Mouse (Mus musculus) T-helper 2 cell (primary cell): ENCODE data around the gene Crk.

Experiments
- in situ Hi-C: fragments of 300-600 bp; cut with MboI, MseI; formaldehyde crosslinking; loops from one replicate; pipeline ENCODE4 v1.15.1; 2025; ENCODE audit warnings: high pct_unique_total_duplicates

Crk gene

GRCm38 (mm10) chr11:75678747-75679438, at the start of gene Crk:
Gene Crk (plus strand): TSS chr11:75679259.
- in situ Hi-C loops, result no loop called here

GRCm38 (mm10) chr11:75630098-75630497, 49.0 kb upstream of the Crk start:
- in situ Hi-C loops, result no loop called here

DNA sequence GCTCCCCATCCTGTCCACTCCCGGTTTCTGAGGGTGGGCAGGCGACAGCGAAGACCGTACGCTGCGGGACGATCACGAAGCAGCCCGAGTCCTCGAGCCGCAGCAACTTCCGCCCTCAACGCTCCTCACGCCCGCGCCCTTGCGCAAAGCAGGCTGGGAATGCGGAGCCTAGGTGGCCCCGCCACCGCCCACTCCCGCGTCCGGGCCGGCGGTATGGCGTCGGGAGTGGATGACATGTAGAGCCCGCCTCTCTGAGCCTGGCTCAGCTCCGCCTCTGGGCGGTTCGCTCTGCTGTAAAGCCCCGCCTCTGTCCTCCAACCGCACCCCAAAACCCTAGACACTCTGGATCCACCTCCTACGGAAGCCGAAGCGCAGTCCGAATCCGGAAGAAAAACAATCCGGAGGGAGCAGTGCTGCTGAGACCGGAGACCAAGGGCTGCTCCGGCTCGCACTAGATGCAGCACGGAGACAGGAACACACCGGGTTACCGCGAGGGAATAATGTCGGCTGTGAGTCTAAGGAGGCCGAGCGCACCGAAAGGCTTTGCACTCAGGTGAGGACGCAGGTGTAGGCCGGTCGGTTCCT, 48.3 kb upstream of the Crk start, which contains the start of gene Inpp5k:
TSS of gene Inpp5k (plus strand) at position 344 of the 585 bp plus-strand sequence.
- in situ Hi-C loops, result no loop called here

GRCm38 (mm10) chr11:75631561-75632225, 47.4 kb upstream of the Crk start:
- in situ Hi-C loops, result no loop called here

DNA sequence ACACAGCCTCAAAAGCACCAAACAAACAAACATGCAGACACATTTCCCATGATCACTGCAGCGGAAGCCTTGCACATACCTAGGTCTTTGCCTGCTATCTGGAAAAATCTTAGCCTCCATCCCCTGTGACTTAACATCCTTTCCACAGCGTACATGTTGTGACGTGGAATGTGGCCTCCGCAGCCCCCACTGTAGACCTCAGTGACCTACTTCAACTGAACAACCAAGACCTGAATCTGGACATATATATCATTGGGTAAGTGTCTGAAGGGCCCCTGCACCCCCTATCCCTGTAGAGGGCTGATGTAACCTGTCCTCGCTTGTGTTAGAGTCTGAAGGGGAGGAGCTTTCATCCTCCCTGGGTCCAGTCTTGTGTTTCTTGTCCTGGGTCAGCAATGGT, 46.1 kb upstream of the Crk start:
- in situ Hi-C loops, result no loop called here

DNA sequence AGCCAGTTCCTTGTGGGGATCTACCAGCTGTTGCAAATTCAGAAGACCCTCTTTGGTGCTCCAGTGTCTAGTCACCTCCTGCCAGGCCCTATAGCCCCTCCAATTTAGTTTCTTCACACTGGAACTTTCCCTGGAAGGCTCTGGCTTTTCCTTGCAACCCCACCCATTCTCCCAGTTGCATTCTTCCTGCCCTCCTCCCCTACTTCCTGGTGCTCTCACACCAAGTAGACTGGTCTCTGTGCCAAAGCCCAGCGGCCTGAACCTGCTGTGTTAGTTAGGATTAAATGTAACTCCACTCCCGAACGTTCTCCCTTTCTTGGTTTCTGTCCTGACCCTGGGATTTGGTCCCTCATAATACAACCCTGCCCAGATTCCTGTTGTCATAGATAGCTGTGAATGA, 44.3 kb upstream of the Crk start:
- in situ Hi-C loops, result no loop called here

GRCm38 (mm10) chr11:75635315-75635714, 43.7 kb upstream of the Crk start:
- in situ Hi-C loops, result no loop called here

DNA sequence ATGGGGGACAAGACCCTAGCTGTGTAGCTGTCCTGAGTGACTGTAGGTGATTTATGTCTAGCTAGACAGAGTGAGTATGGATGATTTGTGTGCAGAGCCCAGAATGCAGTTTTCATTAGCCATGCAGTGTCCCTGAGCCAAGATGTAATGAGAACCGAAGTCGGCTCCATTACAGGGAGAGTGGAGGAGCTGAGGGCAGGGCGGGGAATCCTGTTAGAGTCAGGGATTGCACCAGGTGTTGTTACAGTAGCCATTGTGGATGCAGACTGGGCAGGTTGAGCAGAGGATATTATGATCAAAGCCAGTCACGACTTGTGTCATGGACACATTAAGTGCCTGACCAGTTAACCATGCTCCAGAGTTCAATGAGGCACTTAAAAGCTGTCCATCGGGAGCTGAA, 35.7 kb upstream of the Crk start:
- in situ Hi-C loops, result no loop called here

DNA sequence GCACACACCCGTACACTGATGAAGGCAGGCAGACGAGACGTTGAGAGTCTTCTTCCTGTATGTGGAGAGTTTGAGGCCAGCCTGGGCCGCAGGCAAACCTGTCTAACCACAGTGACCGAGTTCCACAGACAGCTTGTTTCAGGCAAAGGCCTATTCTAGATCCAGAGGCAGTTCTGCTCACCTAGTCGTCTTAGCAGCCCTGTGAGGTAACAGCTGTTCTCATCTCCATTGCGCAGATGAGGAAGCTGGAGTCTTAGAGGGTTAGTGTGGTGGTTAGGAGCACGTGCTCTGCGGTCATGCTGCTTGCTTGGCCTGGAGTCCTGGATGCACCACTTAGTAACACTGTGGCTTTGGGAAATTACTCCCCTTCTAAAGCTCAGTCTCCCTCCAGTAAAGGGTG, 34.4 kb upstream of the Crk start:
- in situ Hi-C loops, result no loop called here

- in situ Hi-C loops, result no loop called here
Observed at GRCm38 (mm10) chr11:75647681-75648211, 31.3 kb upstream of the Crk start.

GRCm38 (mm10) chr11:75649155-75649561, 29.9 kb upstream of the Crk start:
- in situ Hi-C loops, result no loop called here

- in situ Hi-C loops, result no loop called here
Observed at GRCm38 (mm10) chr11:75650311-75650710, 28.7 kb upstream of the Crk start, which contains the start of gene Myo1c. Gene Myo1c (plus strand): TSS chr11:75650504.

DNA sequence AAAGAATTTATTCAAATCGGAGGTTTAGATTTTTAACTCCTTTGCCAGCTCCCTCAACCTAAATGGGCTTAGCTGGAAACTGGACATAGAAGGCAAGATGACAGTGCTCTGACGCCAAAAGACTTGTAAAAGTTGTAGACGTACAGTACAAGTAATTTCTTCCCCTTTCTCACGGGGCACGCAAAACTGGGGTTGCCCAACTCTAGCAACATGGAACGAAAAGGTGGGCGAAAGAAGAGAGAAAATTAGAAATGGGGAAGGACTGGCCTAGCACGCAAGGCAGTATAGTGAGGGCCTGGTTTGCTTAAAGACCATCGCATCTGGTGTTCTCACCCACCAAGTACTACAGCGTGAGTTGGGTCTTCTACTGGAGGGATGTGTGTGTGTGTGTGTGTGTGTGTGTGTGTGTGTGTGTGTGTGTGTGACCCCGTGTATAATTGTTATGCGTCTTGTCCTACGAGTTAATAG, 28.1 kb upstream of the Crk start:
- in situ Hi-C loops, result no loop called here

GRCm38 (mm10) chr11:75651426-75652221, 27.4 kb upstream of the Crk start:
- in situ Hi-C loops, result no loop called here

DNA sequence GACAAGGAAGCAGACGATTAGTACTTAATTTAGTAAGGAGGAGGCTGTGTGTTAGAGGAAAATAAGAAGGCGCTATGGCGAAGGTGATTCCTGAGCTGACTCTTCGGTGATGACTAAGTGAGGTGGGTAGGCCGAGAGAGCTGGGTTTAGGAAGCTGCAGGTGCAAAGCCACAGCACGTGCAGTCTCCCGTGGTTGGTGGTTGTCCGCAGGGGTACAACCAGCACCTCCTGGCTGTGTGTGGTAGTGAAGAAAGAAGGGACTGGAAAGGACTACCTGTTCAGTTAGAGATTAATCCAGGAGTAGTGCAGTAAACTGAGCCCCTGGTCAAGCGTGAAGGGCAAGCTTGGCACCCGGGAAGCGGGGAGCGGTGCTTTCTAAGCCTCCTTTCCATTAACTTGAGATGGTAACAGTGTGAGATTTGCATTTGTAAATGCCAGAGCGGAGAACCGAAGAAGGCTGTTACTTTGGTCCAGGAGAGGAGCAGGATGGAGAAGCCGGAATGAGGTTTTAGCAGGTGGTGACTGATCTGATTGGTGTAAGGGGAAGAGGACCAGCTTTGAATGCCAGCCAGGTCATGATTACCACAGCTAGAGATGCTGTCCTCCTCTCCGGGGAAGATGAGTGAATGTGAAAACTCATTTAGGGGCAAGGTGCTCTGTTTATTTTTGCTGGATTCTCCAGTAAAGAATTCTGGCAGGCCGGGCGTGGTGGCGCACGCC, 26.7 kb upstream of the Crk start:
- in situ Hi-C loops, result no loop called here

DNA sequence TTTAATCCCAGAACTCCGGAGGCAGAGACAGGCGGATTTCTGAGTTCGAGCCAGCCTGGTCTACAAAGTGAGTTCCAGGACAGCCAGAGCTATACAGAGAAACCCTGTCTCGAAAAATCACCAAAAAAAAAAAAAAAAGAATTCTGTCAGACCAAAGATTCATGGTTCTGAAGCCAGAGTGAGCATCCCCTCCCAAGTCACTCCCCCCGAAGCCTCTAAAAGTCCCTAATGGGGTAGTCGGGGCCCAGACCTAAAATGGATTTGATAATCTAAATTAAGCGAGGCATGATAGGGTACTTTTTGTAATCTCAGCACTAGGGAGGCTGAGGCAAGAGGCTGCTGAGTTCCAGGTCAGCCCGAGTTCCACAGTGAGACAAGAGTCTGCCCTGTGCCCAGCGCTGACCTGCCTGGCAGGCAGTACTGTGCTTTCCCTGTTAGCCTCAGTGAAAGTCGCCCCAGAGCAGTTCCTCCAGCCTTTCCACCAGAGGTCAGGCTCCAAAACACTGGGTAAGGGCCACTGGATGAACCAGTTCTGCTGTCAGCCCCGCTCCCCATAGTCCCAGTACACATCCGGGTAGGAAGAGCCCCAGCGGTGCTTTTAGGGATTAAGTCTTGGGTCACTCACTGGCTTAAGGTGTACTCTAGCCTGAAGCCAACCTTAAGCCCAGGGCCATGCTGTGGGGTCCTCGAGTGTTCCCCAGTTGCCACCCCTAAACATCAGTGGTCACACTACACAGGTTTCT, 25.9 kb upstream of the Crk start:
- in situ Hi-C loops, result no loop called here

DNA sequence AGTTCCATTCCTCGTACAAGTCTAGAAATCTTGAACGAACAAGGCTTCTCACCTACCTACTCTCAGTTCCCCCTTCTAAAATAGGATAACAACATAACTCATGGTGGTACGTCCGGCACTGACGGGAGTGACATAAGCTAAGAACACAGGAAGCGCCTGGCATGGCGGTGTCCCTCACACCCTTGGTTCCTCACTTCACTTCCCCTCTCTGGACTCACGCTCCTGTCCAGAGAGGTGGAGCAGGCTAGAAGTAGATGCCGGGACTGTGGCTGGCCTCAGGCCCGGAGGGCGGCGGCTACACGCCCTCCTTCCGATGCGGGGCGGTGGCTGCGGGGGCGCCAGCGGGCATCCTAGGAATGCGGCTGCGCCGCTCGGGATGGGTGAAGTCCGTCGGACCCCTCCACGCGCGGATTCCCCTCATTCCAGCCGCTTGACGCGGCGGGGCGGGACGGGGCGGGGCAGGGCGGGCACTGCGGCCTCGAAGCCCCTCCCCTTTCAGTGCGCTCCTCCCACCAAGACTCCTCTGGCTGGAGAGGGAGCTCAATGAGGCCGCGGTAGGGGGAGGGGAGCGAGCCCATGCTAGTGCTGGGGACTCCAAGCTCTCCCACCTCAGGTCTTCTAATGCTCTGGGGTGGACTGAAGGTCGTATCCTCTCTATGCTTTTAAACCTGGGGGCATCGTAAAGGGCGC, 25.1 kb upstream of the Crk start:
- in situ Hi-C loops, result no loop called here

DNA sequence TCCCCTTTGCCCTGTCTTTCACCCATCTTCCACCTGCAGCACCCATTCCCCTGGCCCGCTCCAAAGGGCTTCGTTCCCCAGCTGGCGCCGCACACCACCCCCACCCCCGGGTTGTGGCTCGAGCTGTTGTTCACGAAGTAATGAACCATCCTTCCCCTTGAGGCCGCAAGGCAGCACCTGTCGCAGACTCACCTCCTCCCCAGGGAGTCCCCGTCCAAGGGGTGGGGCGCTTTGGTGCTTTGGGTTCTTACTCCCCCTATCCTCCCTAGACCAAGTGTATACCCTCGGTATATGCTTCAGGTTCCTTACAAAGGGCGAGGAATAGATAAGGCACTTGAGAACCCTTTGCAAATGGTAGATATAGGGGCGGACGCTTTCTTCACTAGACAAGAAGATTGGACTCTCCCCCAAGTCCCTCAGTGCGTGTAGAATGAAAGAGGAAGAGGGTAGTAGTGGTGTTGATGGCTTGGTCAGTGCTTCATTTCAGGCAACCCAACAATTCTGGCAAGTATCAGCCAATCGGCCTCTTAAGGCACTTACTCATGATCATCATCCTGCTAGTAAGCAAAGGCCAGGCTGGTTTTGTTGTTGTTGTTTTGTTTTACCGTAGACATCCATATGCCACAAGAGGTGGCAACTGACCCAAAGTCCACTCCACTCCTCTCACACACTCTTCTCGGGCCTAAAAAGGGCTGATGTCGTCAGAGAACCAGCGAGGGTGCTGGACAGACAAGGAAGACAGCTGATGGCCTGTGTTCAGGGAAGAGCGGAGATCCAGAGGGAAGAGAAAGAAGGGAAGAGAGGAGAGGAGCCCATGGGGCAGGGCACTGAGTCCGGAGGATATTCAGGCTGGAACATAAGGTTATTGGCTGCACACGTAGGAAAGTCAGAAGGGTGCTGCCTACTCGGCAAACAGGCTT, 24.3 kb upstream of the Crk start:
- in situ Hi-C loops, result no loop called here
